Mouse (Mus musculus) bone marrow, adult 2 months (tissue): Measurements from ENCODE around the gene Tenm1.

ENCODE experiments used
- CTCF ChIP-seq: fragments of 200-500 bp; IDR thresholded peaks from 2 replicates; pipeline ENCODE4 v1.5.1; 2011; ENCODE audit warnings: low read length, control low read depth; ENCODE audit not compliant: control insufficient read depth, insufficient read depth
- POLR2A ChIP-seq: fragments of 200-500 bp; IDR thresholded peaks from 2 replicates; pipeline ENCODE4 v1.6.1; 2011; ENCODE audit warnings: low read depth, mild to moderate bottlenecking, control low read depth, low read length, borderline replicate concordance; ENCODE audit not compliant: control insufficient read depth

DNA sequence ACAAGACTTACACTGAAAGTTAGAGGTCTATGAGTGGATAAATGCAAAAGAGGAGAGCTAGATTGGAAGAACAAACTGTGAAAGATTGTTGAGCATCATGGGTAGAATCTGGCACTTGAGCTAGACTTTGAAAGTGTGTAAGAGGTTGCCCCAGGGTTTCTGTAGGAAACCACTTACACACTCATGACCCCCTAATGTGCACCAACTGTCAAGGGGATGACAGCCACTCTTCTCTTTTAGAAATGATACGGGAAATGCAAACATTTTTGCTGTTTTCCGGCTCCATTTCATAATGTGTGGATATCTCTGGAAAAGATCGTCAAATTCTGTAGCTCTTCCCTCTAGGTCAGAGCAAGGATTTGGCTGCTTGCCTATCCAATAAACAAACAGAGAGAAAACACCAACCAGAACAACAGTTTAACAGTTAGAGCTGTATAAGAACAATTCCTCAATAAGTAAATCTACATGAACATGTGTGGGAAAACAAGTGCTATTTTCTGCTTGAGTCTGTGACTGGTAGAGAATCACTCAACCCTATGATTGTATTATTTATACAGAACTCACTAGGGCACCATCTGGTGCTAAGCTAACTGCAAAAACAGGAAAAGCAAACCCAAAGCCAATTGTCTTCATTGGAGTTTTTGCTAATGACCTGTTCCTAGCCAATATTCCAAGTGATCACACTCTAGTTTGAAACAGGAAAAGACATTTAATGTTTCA, 111.0 kb downstream of the Tenm1 start:
- TF ChIP-seq CTCF (no peak), POLR2A (no peak)
